Mouse (Mus musculus): ENCODE results near the gene Sntb2.
"Not testable (repeated sequence)": the region's sequence is repeated elsewhere in the genome, so short reads cannot be mapped to it uniquely, and the experiment has no call there.

Gene Sntb2

GRCm38 (mm10) chr8:106973526-106973925 lies 38.0 kb downstream of the Sntb2 start:
- DNase-seq: not testable (repeated sequence)

- DNase-seq: peak; percentile 8 to 40
Measured at GRCm38 (mm10) chr8:106974754-106975153, 39.2 kb downstream of the Sntb2 start.

GRCm38 (mm10) chr8:106975764-106976163 lies 40.2 kb downstream of the Sntb2 start:
- DNase-seq: no peak

- no peak for DNase-seq
Measured at GRCm38 (mm10) chr8:106976436-106976835, 40.9 kb downstream of the Sntb2 start.

- DNase-seq: peak; percentile 43 to 63
Measured at GRCm38 (mm10) chr8:106978755-106979251, 43.3 kb downstream of the Sntb2 start.

GRCm38 (mm10) chr8:106985404-106985821 lies 49.9 kb downstream of the Sntb2 start:
- DNase-seq: no peak

GRCm38 (mm10) chr8:106985951-106986350 lies 50.4 kb downstream of the Sntb2 start:
- no peak for DNase-seq

- DNase-seq: no peak
Measured at GRCm38 (mm10) chr8:106987557-106987956, 52.0 kb downstream of the Sntb2 start.

GRCm38 (mm10) chr8:106991393-106991792 lies 55.8 kb downstream of the Sntb2 start:
- DNase-seq: no peak

GRCm38 (mm10) chr8:106996339-106996738 lies 60.8 kb downstream of the Sntb2 start:
- DNase-seq: peak in 1 of 2 experiments; percentile 21

- DNase-seq: no peak
Measured at GRCm38 (mm10) chr8:106997416-106997815, 61.9 kb downstream of the Sntb2 start.

GRCm38 (mm10) chr8:106999068-106999467 lies 63.5 kb downstream of the Sntb2 start:
- DNase-seq: no peak

- peak; percentile 88 to 95 for DNase-seq
Measured at GRCm38 (mm10) chr8:107002532-107002931, 67.0 kb downstream of the Sntb2 start.

- no peak for DNase-seq
Measured at GRCm38 (mm10) chr8:107007795-107008194, 72.2 kb downstream of the Sntb2 start.

GRCm38 (mm10) chr8:107012666-107013065 lies 77.1 kb downstream of the Sntb2 start:
- no peak for DNase-seq

GRCm38 (mm10) chr8:107014915-107015314 lies 79.4 kb downstream of the Sntb2 start:
- DNase-seq: no peak

- no peak for DNase-seq
Measured at GRCm38 (mm10) chr8:107023479-107023878, 87.9 kb downstream of the Sntb2 start.

- DNase-seq: no peak
Measured at GRCm38 (mm10) chr8:107029310-107029709, 93.8 kb downstream of the Sntb2 start.

GRCm38 (mm10) chr8:107030058-107030457 lies 94.5 kb downstream of the Sntb2 start:
- no peak for DNase-seq

- peak; percentile 97 for DNase-seq
Measured at GRCm38 (mm10) chr8:107030650-107031576, 95.4 kb downstream of the Sntb2 start, which contains the start of gene Vps4a. Gene Vps4a, plus strand, starts transcription at chr8:107031222.

- DNase-seq: no peak
Measured at GRCm38 (mm10) chr8:107031577-107032090, 96.1 kb downstream of the Sntb2 start.

GRCm38 (mm10) chr8:107033609-107034008 lies 98.1 kb downstream of the Sntb2 start:
- DNase-seq: not testable (repeated sequence)

GRCm38 (mm10) chr8:107035641-107036040 lies 100.1 kb downstream of the Sntb2 start:
- DNase-seq: no peak

- peak; percentile 32 to 66 for DNase-seq
Measured at GRCm38 (mm10) chr8:107036626-107037025, 101.1 kb downstream of the Sntb2 start.

All from kidney, postnatal 25 days (tissue).